Mouse (Mus musculus) small intestine, adult 2 months (tissue): ENCODE data around the gene Btnl4. TPM values are rescaled to one million over a fixed set of nuclear protein-coding genes. Genes with fewer than 3 reads are reported as not detected.
A peak's percentile ranks its signal among the peaks of the same experiment; 100 is the strongest.
"Not testable (repeated sequence)": the region's sequence is repeated elsewhere in the genome, so short reads cannot be mapped to it uniquely, and the experiment has no call there.

ENCODE experiments used
- H3K27ac ChIP-seq: fragments of 200-500 bp; 2 replicates; pipeline ENCODE4 v1.5.1; 2012; ENCODE audit warnings: low read depth, low read length, control low read depth, inconsistent platforms; ENCODE audit not compliant: insufficient read depth
- H3K27me3 ChIP-seq: fragments of 200-500 bp; 2 replicates; pipeline ENCODE4 v1.6.1; 2012; ENCODE audit warnings: mild to moderate bottlenecking, moderate library complexity, low read length, inconsistent platforms; ENCODE audit not compliant: control insufficient read depth, insufficient read depth
- H3K36me3 ChIP-seq: fragments of 200-500 bp; 2 replicates; pipeline ENCODE4 v1.6.1; 2012; ENCODE audit warnings: mild to moderate bottlenecking, low read length, control low read depth, inconsistent platforms; ENCODE audit not compliant: control insufficient read depth, insufficient read depth
- H3K4me1 ChIP-seq: fragments of 200-500 bp; 2 replicates; pipeline ENCODE4 v1.6.1; 2012; ENCODE audit warnings: low read length, inconsistent platforms, mixed read lengths; ENCODE audit not compliant: control insufficient read depth, insufficient read depth, insufficient read length
- H3K4me3 ChIP-seq: fragments of 200-500 bp; 2 replicates; pipeline ENCODE4 v1.5.1; 2012; ENCODE audit warnings: low read depth, mild to moderate bottlenecking, control low read depth, inconsistent platforms, low read length, moderate library complexity
- CTCF ChIP-seq: fragments of 200-500 bp; IDR thresholded peaks from 2 replicates; pipeline ENCODE4 v1.5.1; 2012; ENCODE audit warnings: low read depth, mild to moderate bottlenecking, control low read depth, inconsistent platforms, low read length, moderate library complexity, mixed read lengths; ENCODE audit not compliant: insufficient replicate concordance, insufficient read length; ENCODE audit errors: extremely low read depth
- POLR2A ChIP-seq: fragments of 200-500 bp; IDR thresholded peaks from 2 replicates; pipeline ENCODE4 v1.6.1; 2012; ENCODE audit warnings: low read depth, mild to moderate bottlenecking, control low read depth, inconsistent platforms, low read length, moderate library complexity
- WGBS: fragments of 180-500 bp; shearing (Covaris S2); methylation state at CpG from one replicate; pipeline ENCODE4 v1.1.7; 2018; 5-methylcytosine and 5-hydroxymethylcytosine counted together
- polyA plus RNA-seq: library from polyadenylated mRNA; depleted of rRNA; stranded (reverse); fragments of >200 nt; gene quantifications from 2 replicates; pipeline ENCODE4 v1.2.3, GENCODE M21; 2012

Btnl4 gene
- polyA plus RNA-seq, 1 experiment = 61.4 TPM

- H3K36me3 ChIP-seq = peaks cover 31% of the 10 kb centered on the region
- peak overlapping the region; percentile 81 for H3K4me3 ChIP-seq
- H3K4me1 ChIP-seq = peaks cover 6% of the 10 kb centered on the region; the same call in 1 of the 2 replicates
- TF ChIP-seq CTCF = no peak
- TF ChIP-seq POLR2A = no peak
- H3K27ac ChIP-seq = peak overlapping the region; percentile 96
- WGBS = 31% methylated on average over 2 of the region's 2 CpGs
- H3K27me3 ChIP-seq = no peaks in the 10 kb centered on the region
These were observed 19.4 kb upstream of the Btnl4 start for GRCm38 (mm10) chr17:34496539-34496938.

- WGBS = 30% methylated on average over 2 of the region's 2 CpGs
- peak overlapping the region; percentile 81 for H3K4me3 ChIP-seq
- peaks cover 38% of the 10 kb centered on the region for H3K36me3 ChIP-seq
- not testable (repeated sequence) for H3K4me1 ChIP-seq, H3K27me3 ChIP-seq
- peak overlapping the region; percentile 96 for H3K27ac ChIP-seq
- TF ChIP-seq POLR2A = peak; percentile 41; the same call in 1 of the 2 replicates
These were observed 18.0 kb upstream of the Btnl4 start for GRCm38 (mm10) chr17:34495156-34495555.

- Histone ChIP-seq H3K27me3 (no peaks in the 10 kb centered on the region), H3K4me1 (peaks cover 6% of the 10 kb centered on the region; the same call in 1 of the 2 replicates), H3K36me3 (peaks cover 56% of the 10 kb centered on the region), H3K4me3 (no peak overlapping the region), H3K27ac (no peak overlapping the region)
- TF ChIP-seq CTCF (no peak), POLR2A (no peak)
These were observed 15.7 kb upstream of the Btnl4 start for GRCm38 (mm10) chr17:34492796-34493195.

- WGBS = 21% methylated on average over 1 of the region's 2 CpGs
- TF ChIP-seq CTCF (no peak), POLR2A (no peak)
- Histone ChIP-seq H3K27ac (peak overlapping the region; percentile 92), H3K27me3 (no peaks in the 10 kb centered on the region), H3K36me3 (peaks cover 24% of the 10 kb centered on the region), H3K4me1 (peaks cover 3% of the 10 kb centered on the region; the same call in 1 of the 2 replicates), H3K4me3 (peak overlapping the region; percentile 82)
These were observed 691 bp downstream of the Btnl4 start for GRCm38 (mm10) chr17:34476427-34476826.

GRCm38 (mm10) chr17:34475060-34475459, 2.1 kb downstream of the Btnl4 start:
- Histone ChIP-seq H3K27me3 (no peaks in the 10 kb centered on the region), H3K36me3 (peaks cover 36% of the 10 kb centered on the region), H3K27ac (peak overlapping the region; percentile 92), H3K4me1 (peaks cover 3% of the 10 kb centered on the region; the same call in 1 of the 2 replicates), H3K4me3 (peak overlapping the region; percentile 82)
- WGBS = 26% methylated on average over 3 of the region's 3 CpGs
- no peak for TF ChIP-seq CTCF
- no peak for TF ChIP-seq POLR2A

GRCm38 (mm10) chr17:34470491-34470890, 6.6 kb downstream of the Btnl4 start:
- H3K27ac ChIP-seq = no peak overlapping the region
- H3K36me3 ChIP-seq = peaks cover 64% of the 10 kb centered on the region
- peaks cover 8% of the 10 kb centered on the region; the same call in 1 of the 2 replicates for H3K4me1 ChIP-seq
- no peaks in the 10 kb centered on the region for H3K27me3 ChIP-seq
- no peak overlapping the region for H3K4me3 ChIP-seq
- TF ChIP-seq CTCF = no peak
- no peak for TF ChIP-seq POLR2A
- 70% methylated on average over 2 of the region's 2 CpGs for WGBS

GRCm38 (mm10) chr17:34465906-34466305, 11.2 kb downstream of the Btnl4 start:
- not testable (repeated sequence) for H3K4me3 ChIP-seq, H3K27ac ChIP-seq, H3K27me3 ChIP-seq, H3K4me1 ChIP-seq
- peaks cover 35% of the 10 kb centered on the region for H3K36me3 ChIP-seq

GRCm38 (mm10) chr17:34459255-34459654, 17.9 kb downstream of the Btnl4 start:
- Histone ChIP-seq H3K4me3 (no peak overlapping the region), H3K36me3 (no peaks in the 10 kb centered on the region), H3K27me3 (no peaks in the 10 kb centered on the region), H3K4me1 (no peaks in the 10 kb centered on the region; the same call in 1 of the 2 replicates), H3K27ac (no peak overlapping the region)
- WGBS = 90% methylated on average over 3 of the region's 3 CpGs
- TF ChIP-seq CTCF (no peak), POLR2A (no peak)
